Mouse (Mus musculus): ENCODE measurements around the gene Mrpl1. TPM values are rescaled to one million over a fixed set of nuclear protein-coding genes. Genes with fewer than 3 reads are reported as not detected.

Gene Mrpl1
- polyA plus RNA-seq, 1 experiment from 2014 or later: 15.0 TPM

Other genes with a start within 250 kb of the Mrpl1 start
- gene Cnot6l, start 45.3 kb upstream of the Mrpl1 start, polyA plus RNA-seq (2015; fragmentation: Nextera tagmentation; extraction: Ambion mirVana): 14.6 and 16.4 TPM in 2 replicates
- gene Fras1, start 164.5 kb downstream of the Mrpl1 start, polyA plus RNA-seq (2015; fragmentation: Nextera tagmentation; extraction: Ambion mirVana): 4.7 and 6.4 TPM in 2 replicates